Mouse (Mus musculus): ENCODE results near the gene Dirc2.

Dirc2 gene

GRCm38 (mm10) chr16:35686491-35686890, 82.7 kb downstream of the Dirc2 start:
- no peak for DNase-seq (ENCODE audit: low spot score in 2 of 2)

- no peak for DNase-seq (ENCODE audit: low spot score in 2 of 2)
These were observed 84.1 kb downstream of the Dirc2 start for GRCm38 (mm10) chr16:35685027-35685426.

GRCm38 (mm10) chr16:35681327-35682108, 87.6 kb downstream of the Dirc2 start:
- DNase-seq (ENCODE audit: low spot score in 2 of 2): no peak

GRCm38 (mm10) chr16:35678476-35678875, 90.7 kb downstream of the Dirc2 start:
- no peak for DNase-seq (ENCODE audit: low spot score in 2 of 2)

- no peak for DNase-seq (ENCODE audit: low spot score in 2 of 2)
These were observed 91.5 kb downstream of the Dirc2 start for GRCm38 (mm10) chr16:35677511-35678113.

- DNase-seq (ENCODE audit: low spot score in 2 of 2): no peak
These were observed 104.3 kb downstream of the Dirc2 start for GRCm38 (mm10) chr16:35664847-35665246.

- DNase-seq (ENCODE audit: low spot score in 2 of 2): no peak
These were observed 105.2 kb downstream of the Dirc2 start for GRCm38 (mm10) chr16:35663831-35664414.

- no peak for DNase-seq (ENCODE audit: low spot score in 2 of 2)
These were observed 108.9 kb downstream of the Dirc2 start for GRCm38 (mm10) chr16:35660222-35660621.

- DNase-seq (ENCODE audit: low spot score in 2 of 2): no peak
These were observed 115.2 kb downstream of the Dirc2 start for GRCm38 (mm10) chr16:35653951-35654350.

GRCm38 (mm10) chr16:35652706-35653105, 116.5 kb downstream of the Dirc2 start:
- DNase-seq (ENCODE audit: low spot score in 2 of 2): no peak

GRCm38 (mm10) chr16:35652206-35652605, 117.0 kb downstream of the Dirc2 start:
- DNase-seq (ENCODE audit: low spot score in 2 of 2): no peak

- no peak for DNase-seq (ENCODE audit: low spot score in 2 of 2)
These were observed 120.3 kb downstream of the Dirc2 start for GRCm38 (mm10) chr16:35648862-35649261.
